In genomic region chr6:143174226-143174625, GRCm38 (mm10) we compare ENCODE assay signal across 26 mouse cellular contexts. TPM values are rescaled to one million over a fixed set of nuclear protein-coding genes. Genes with fewer than 3 reads are reported as not detected.
DNase-seq lines count a peak whose midpoint lies in the region; ATAC-seq and TF ChIP-seq lines count a peak whose summit lies in the region.
"Had no signal": no experiment of that assay in that cellular context is flagged by ENCODE, and none has a peak within 500 bp of the region (broad histone marks: within the 10 kb centered on the region; RNA-seq: fewer than 3 reads in every experiment).

No protein-coding gene starts in this region.

- 87% methylated on average over 4 of the region's 4 CpGs for WGBS in embryonic facial prominence, embryonic 15.5 days
- 93% methylated on average over 4 of the region's 4 CpGs for WGBS in embryonic facial prominence, embryonic 10.5 days
- WGBS in intestine, embryonic 15.5 days, result 98% methylated on average over 4 of the region's 4 CpGs
- WGBS in intestine, embryonic 16.5 days, result 94% methylated on average over 4 of the region's 4 CpGs
- 95% methylated on average over 4 of the region's 4 CpGs for WGBS in thymus, adult 2 months
- 94% methylated on average over 4 of the region's 4 CpGs for whole genome bisulfite sequencing in kidney, embryonic 14.5 days

- no peak for TF ChIP-seq CTCF in thymus, adult 2 months (IDR thresholded peaks at IDR 0.05; ENCODE audit: borderline replicate concordance, control insufficient read depth, extremely low read depth, insufficient read depth, low read length, poor library complexity)

- ATAC-seq in embryonic facial prominence, embryonic 15.5 days (ENCODE audit: insufficient number of reproducible peaks, low FRiP score, low TSS enrichment, low read depth), result no peak
- ATAC-seq in intestine, embryonic 15.5 days, result no peak
- ATAC-seq in intestine, embryonic 16.5 days, result no peak
- no peak for ATAC-seq in kidney, embryonic 14.5 days (ENCODE audit: low FRiP score, low TSS enrichment)

- no peak for TF ChIP-seq POLR2A in thymus, adult 2 months (IDR thresholded peaks at IDR 0.05; ENCODE audit: control insufficient read depth, extremely low read depth, insufficient read depth, low read length, poor library complexity)

- DNase-seq in embryonic facial prominence, embryonic 10.5 days (ENCODE audit: low spot score), result no peak
- no peak for DNase-seq in thymus, adult 2 months
- DNase-seq in thymus, adult 18-20 months, result no peak
- peak; percentile 29 for DNase-seq in NIH3T3 (ENCODE audit: low read depth)
- DNase-seq: adrenal gland, adult 2 months; adrenal gland, postnatal 14 days; B cell, adult 2 months; cerebellum, adult 11-12 months; cerebellum, adult 8-10 months; cerebellum, postnatal 10 days; cerebellum, postnatal 36 days; gastrocnemius, adult 2 months; gastrocnemius, postnatal 14 days; heart, adult 2 months; heart, postnatal 14 days; heart, postnatal 4 days; kidney, adult 18-20 months had no signal

- no peak overlapping the region for H3K4me3 ChIP-seq in embryonic facial prominence, embryonic 15.5 days (replicated peaks)
- no peak overlapping the region for H3K4me3 ChIP-seq in embryonic facial prominence, embryonic 10.5 days
- no peak overlapping the region for H3K4me3 ChIP-seq in intestine, embryonic 15.5 days (replicated peaks)
- H3K4me3 ChIP-seq in intestine, embryonic 16.5 days (ENCODE audit: low read length), result no peak overlapping the region
- no peak overlapping the region for H3K4me3 ChIP-seq in thymus, adult 2 months (ENCODE audit: control insufficient read depth, insufficient read depth, low read length)
- H3K4me3 ChIP-seq in kidney, embryonic 14.5 days (ENCODE audit: low read length), result no peak overlapping the region
- H3K4me3 ChIP-seq: forebrain, embryonic 12.5 days; gastrocnemius, adult 2 months; heart, adult 2 months; heart, embryonic 10.5 days; heart, embryonic 13.5 days had no signal

- H3K27me3 ChIP-seq in embryonic facial prominence, embryonic 15.5 days, result no peaks in the 10 kb centered on the region
- no peaks in the 10 kb centered on the region for H3K27me3 ChIP-seq in embryonic facial prominence, embryonic 10.5 days (replicated peaks; ENCODE audit: low read depth, poor library complexity, severe bottlenecking)
- H3K27me3 ChIP-seq in intestine, embryonic 15.5 days (replicated peaks), result no peaks in the 10 kb centered on the region
- no peaks in the 10 kb centered on the region for H3K27me3 ChIP-seq in intestine, embryonic 16.5 days (replicated peaks; ENCODE audit: control insufficient read depth, insufficient read depth, low read length)
- H3K27me3 ChIP-seq in thymus, adult 2 months (ENCODE audit: control insufficient read depth, insufficient read depth, low read length), result no peaks in the 10 kb centered on the region
- no peaks in the 10 kb centered on the region for H3K27me3 ChIP-seq in kidney, embryonic 14.5 days (ENCODE audit: control insufficient read depth, insufficient read depth, low read length)
- H3K27me3 ChIP-seq: forebrain, embryonic 12.5 days; heart, embryonic 13.5 days had no signal

- no peak overlapping the region for H3K4me2 ChIP-seq in embryonic facial prominence, embryonic 15.5 days (replicated peaks)
- no peak overlapping the region for H3K4me2 ChIP-seq in intestine, embryonic 15.5 days (replicated peaks)
- H3K4me2 ChIP-seq in intestine, embryonic 16.5 days (ENCODE audit: low read depth, low read length), result no peak overlapping the region
- no peak overlapping the region for H3K4me2 ChIP-seq in kidney, embryonic 14.5 days (replicated peaks; ENCODE audit: low read depth, low read length)
- H3K4me2 ChIP-seq: forebrain, embryonic 12.5 days; heart, embryonic 13.5 days; hindbrain, embryonic 14.5 days had no signal

- H3K27ac ChIP-seq in embryonic facial prominence, embryonic 15.5 days (replicated peaks), result 0 out of 2 replicates have a peak overlapping the region, but pooled peaks have one; percentile 9
- H3K27ac ChIP-seq in embryonic facial prominence, embryonic 10.5 days (replicated peaks), result no peak overlapping the region
- H3K27ac ChIP-seq in intestine, embryonic 15.5 days, result no peak overlapping the region
- H3K27ac ChIP-seq in intestine, embryonic 16.5 days (ENCODE audit: low read length), result no peak overlapping the region
- peak overlapping the region; percentile 14; the same call in 1 of the 2 replicates for H3K27ac ChIP-seq in thymus, adult 2 months (ENCODE audit: control insufficient read depth, insufficient read depth, low read length)
- H3K27ac ChIP-seq in kidney, embryonic 14.5 days (ENCODE audit: low read depth, low read length), result no peak overlapping the region
- H3K27ac ChIP-seq: gastrocnemius, adult 2 months; heart, adult 2 months; heart, embryonic 10.5 days; heart, embryonic 13.5 days; hindbrain, embryonic 14.5 days; hindbrain, postnatal 0 days had no signal

- H3K9me3 ChIP-seq in embryonic facial prominence, embryonic 15.5 days (replicated peaks), result no peaks in the 10 kb centered on the region
- no peaks in the 10 kb centered on the region for H3K9me3 ChIP-seq in embryonic facial prominence, embryonic 10.5 days
- no peaks in the 10 kb centered on the region for H3K9me3 ChIP-seq in intestine, embryonic 15.5 days
- H3K9me3 ChIP-seq in intestine, embryonic 16.5 days (ENCODE audit: control insufficient read depth, low read length), result no peaks in the 10 kb centered on the region
- no peaks in the 10 kb centered on the region for H3K9me3 ChIP-seq in kidney, embryonic 14.5 days (ENCODE audit: control insufficient read depth, low read length)
- H3K9me3 ChIP-seq: forebrain, embryonic 12.5 days; heart, embryonic 10.5 days; heart, embryonic 13.5 days had no signal

- peaks cover 43% of the 10 kb centered on the region for H3K4me1 ChIP-seq in embryonic facial prominence, embryonic 15.5 days
- peaks cover 40% of the 10 kb centered on the region for H3K4me1 ChIP-seq in embryonic facial prominence, embryonic 10.5 days
- H3K4me1 ChIP-seq in intestine, embryonic 15.5 days (replicated peaks), result 0 out of 2 replicates have a peak, but pooled peaks cover 3% of the 10 kb centered on the region
- H3K4me1 ChIP-seq in intestine, embryonic 16.5 days (ENCODE audit: control insufficient read depth, insufficient read depth, low read length), result peaks cover 10% of the 10 kb centered on the region; the same call in 1 of the 2 replicates
- peaks cover 37% of the 10 kb centered on the region for H3K4me1 ChIP-seq in thymus, adult 2 months (replicated peaks; ENCODE audit: control insufficient read depth, insufficient read depth, low read length)
- H3K4me1 ChIP-seq in kidney, embryonic 14.5 days (ENCODE audit: control insufficient read depth, insufficient read depth, low read length), result peaks cover 10% of the 10 kb centered on the region

- no peaks in the 10 kb centered on the region for H3K36me3 ChIP-seq in embryonic facial prominence, embryonic 15.5 days
- H3K36me3 ChIP-seq in embryonic facial prominence, embryonic 10.5 days (replicated peaks), result peaks cover 55% of the 10 kb centered on the region
- H3K36me3 ChIP-seq in intestine, embryonic 15.5 days, result no peaks in the 10 kb centered on the region
- H3K36me3 ChIP-seq in intestine, embryonic 16.5 days (ENCODE audit: control insufficient read depth, insufficient read depth, low read length), result 0 out of 2 replicates have a peak, but pooled peaks cover 4% of the 10 kb centered on the region
- peaks cover 49% of the 10 kb centered on the region for H3K36me3 ChIP-seq in thymus, adult 2 months (ENCODE audit: control insufficient read depth, insufficient read depth, low read length)
- H3K36me3 ChIP-seq in kidney, embryonic 14.5 days (ENCODE audit: control insufficient read depth, insufficient read depth, low read length), result peaks cover 26% of the 10 kb centered on the region

- no peak overlapping the region for H3K9ac ChIP-seq in embryonic facial prominence, embryonic 15.5 days
- 0 out of 2 replicates have a peak overlapping the region, but pooled peaks have one; percentile 3 for H3K9ac ChIP-seq in intestine, embryonic 15.5 days
- H3K9ac ChIP-seq in intestine, embryonic 16.5 days (ENCODE audit: low read depth, low read length), result no peak overlapping the region
- H3K9ac ChIP-seq in kidney, embryonic 14.5 days (ENCODE audit: low read depth, low read length), result no peak overlapping the region
- H3K9ac ChIP-seq: forebrain, embryonic 12.5 days; heart, embryonic 13.5 days; hindbrain, embryonic 14.5 days had no signal

RNA-seq across cellular contexts. Expression of gene Etnk1, which starts 7.2 kb away (rescaled TPM):
- 17.7 and 19.3 TPM in 2 replicates for polyA plus RNA-seq in embryonic facial prominence, embryonic 15.5 days (2015; fragmentation: Nextera tagmentation; extraction: Ambion mirVana)
- 22.0 and 22.8 TPM in 2 replicates for polyA plus RNA-seq in embryonic facial prominence, embryonic 10.5 days (2016; fragmentation: Nextera tagmentation; extraction: Ambion mirVana)
- polyA plus RNA-seq in intestine, embryonic 15.5 days (2015; fragmentation: Nextera tagmentation; extraction: Ambion mirVana), result 17.9 and 18.6 TPM in 2 replicates
- 12.6 and 16.4 TPM in 2 replicates for polyA plus RNA-seq in intestine, embryonic 16.5 days (2015; fragmentation: Nextera tagmentation; extraction: Ambion mirVana)
- polyA plus RNA-seq in thymus, adult 2 months (2012; rRNA removed), result 113 and 166 TPM in 2 replicates
- polyA plus RNA-seq in kidney, embryonic 14.5 days (2014; fragmentation: Nextera tagmentation; extraction: Ambion mirVana), result 19.7 and 33.1 TPM in 2 replicates

Comparison
In these comparisons a context has a peak if more than half of its experiments do, and no peak if none do; other contexts are left out.
1. H3K27ac ChIP-seq: peak in embryonic facial prominence, embryonic 15.5 days (single experiment) and thymus, adult 2 months (single experiment); none in embryonic facial prominence, embryonic 10.5 days (single experiment), intestine, embryonic 15.5 days (single experiment), intestine, embryonic 16.5 days (single experiment) and kidney, embryonic 14.5 days (single experiment).